ENCODE assay signal across 8 mouse cellular contexts in genomic region chr11:103102725-103103349, GRCm38 (mm10). TPM values are rescaled to one million over a fixed set of nuclear protein-coding genes. Genes with fewer than 3 reads are reported as not detected.
A peak's percentile ranks its signal among the peaks of the same experiment; 100 is the strongest.
DNase-seq lines count a peak whose midpoint lies in the region; ATAC-seq and TF ChIP-seq lines count a peak whose summit lies in the region.

No protein-coding gene starts in this region.

- peak overlapping the region; percentile 47 for H3K4me3 ChIP-seq in hindbrain, postnatal 0 days (ENCODE audit: low read length)
- H3K4me3 ChIP-seq in megakaryocyte, embryonic 14.5 days (replicated peaks), result peak overlapping the region; percentile 97

- no peak overlapping the region for H3K27ac ChIP-seq in hindbrain, postnatal 0 days

- peak overlapping the region; percentile 87 for H3K4me2 ChIP-seq in hindbrain, postnatal 0 days (ENCODE audit: low read depth, low read length)

- under 1% methylated on average over 35 of the region's 35 CpGs for WGBS in hindbrain, postnatal 0 days

- H3K9me3 ChIP-seq in hindbrain, postnatal 0 days (ENCODE audit: low read length), result no peaks in the 10 kb centered on the region
- H3K9me3 ChIP-seq in megakaryocyte, embryonic 14.5 days, result no peaks in the 10 kb centered on the region

- H3K36me3 ChIP-seq in hindbrain, postnatal 0 days (ENCODE audit: insufficient read depth, low read length), result no peaks in the 10 kb centered on the region
- H3K36me3 ChIP-seq in megakaryocyte, embryonic 14.5 days (replicated peaks; ENCODE audit: low read length), result peaks cover 33% of the 10 kb centered on the region

- peak; percentile 100 for TF ChIP-seq CTCF in hindbrain, postnatal 0 days (IDR thresholded peaks at IDR 0.05; ENCODE audit: low read depth)

- ATAC-seq in hindbrain, postnatal 0 days, result peak; percentile 93

- peak overlapping the region; percentile 56; the same call in 1 of the 2 replicates for H3K9ac ChIP-seq in hindbrain, postnatal 0 days (replicated peaks; ENCODE audit: low read length)

- 0 out of 2 replicates have a peak, but pooled peaks cover 3% of the 10 kb centered on the region for H3K27me3 ChIP-seq in hindbrain, postnatal 0 days (ENCODE audit: insufficient read depth, low read length)
- peaks cover 43% of the 10 kb centered on the region for H3K27me3 ChIP-seq in megakaryocyte, embryonic 14.5 days (replicated peaks)

- no peaks in the 10 kb centered on the region for H3K4me1 ChIP-seq in hindbrain, postnatal 0 days (ENCODE audit: insufficient read depth, low read length)
- peaks cover 50% of the 10 kb centered on the region for H3K4me1 ChIP-seq in megakaryocyte, embryonic 14.5 days

- DNase-seq in WW6 (ENCODE audit: low read depth, low spot score), result peak; percentile 98
- DNase-seq in cerebellum, postnatal 4 days (ENCODE audit: low spot score in 2 of 2), result peak; percentile 98 to 99
- DNase-seq in gastrocnemius, adult 18-20 months (ENCODE audit: low spot score), result peak; percentile 98
- peak; percentile 97 for DNase-seq in hindbrain, postnatal 0 days (ENCODE audit: low spot score)
- peak; percentile 94 to 96 for DNase-seq in left cerebral cortex, adult 8-10 months (ENCODE audit: low spot score in 2 of 2)
- peak; percentile 96 to 97 for DNase-seq in right cerebral cortex, postnatal 10 days (ENCODE audit: low spot score in 2 of 2)
- peak; percentile 99 for DNase-seq in urinary bladder, postnatal 25 days (ENCODE audit: low spot score)

RNA-seq across cellular contexts. Expression of gene Acbd4, which starts 1.4 kb away (rescaled TPM):
- total RNA-seq in gastrocnemius, adult 18-20 months (2021), result 10 to 100 TPM; 36.1 to 38.9 TPM
- total RNA-seq in hindbrain, postnatal 0 days (2014; rRNA removed), result 13.2 and 19.0 TPM in 2 replicates
- polyA plus RNA-seq in hindbrain, postnatal 0 days (2015; fragmentation: Nextera tagmentation; extraction: Ambion mirVana), result 18.5 and 20.8 TPM in 2 replicates
- total RNA-seq in left cerebral cortex, adult 8-10 months (2022), result 10 to 100 TPM; 82.6 to 93.2 (median 88.7) TPM
- polyA plus RNA-seq in megakaryocyte, embryonic 14.5 days (2012; ENCODE audit: insufficient read depth, low replicate concordance), result 42.5 and 61.0 TPM in 2 replicates

RNA-seq across cellular contexts. Expression of gene Plcd3, which starts 1.4 kb away (rescaled TPM):
- total RNA-seq in gastrocnemius, adult 18-20 months (2021), result 1 to 10 TPM; 6.9 to 9.4 TPM
- total RNA-seq in hindbrain, postnatal 0 days (2014; rRNA removed), result 9.4 and 13.8 TPM in 2 replicates
- polyA plus RNA-seq in hindbrain, postnatal 0 days (2015; fragmentation: Nextera tagmentation; extraction: Ambion mirVana), result 3.9 and 4.8 TPM in 2 replicates
- 10 to 100 TPM; 17.5 to 20.3 (median 18.0) TPM for total RNA-seq in left cerebral cortex, adult 8-10 months (2022)
- 0.18 TPM in 1 of 2 replicates, not detected in the other for polyA plus RNA-seq in megakaryocyte, embryonic 14.5 days (2012; ENCODE audit: insufficient read depth, low replicate concordance)

RNA-seq across cellular contexts. Expression of gene Hexim1, which starts 13.2 kb away (rescaled TPM):
- total RNA-seq in gastrocnemius, adult 18-20 months (2021), result 10 to 100 TPM; 23.3 to 23.6 TPM
- total RNA-seq in hindbrain, postnatal 0 days (2014; rRNA removed), result 15.1 and 15.8 TPM in 2 replicates
- 4.4 and 5.1 TPM in 2 replicates for polyA plus RNA-seq in hindbrain, postnatal 0 days (2015; fragmentation: Nextera tagmentation; extraction: Ambion mirVana)
- total RNA-seq in left cerebral cortex, adult 8-10 months (2022), result 10 to 100 TPM; 34.4 to 38.5 (median 35.6) TPM
- 24.4 and 98.1 TPM in 2 replicates for polyA plus RNA-seq in megakaryocyte, embryonic 14.5 days (2012; ENCODE audit: insufficient read depth, low replicate concordance)

RNA-seq across cellular contexts. Expression of gene Hexim2, which starts 29.4 kb away (rescaled TPM):
- total RNA-seq in gastrocnemius, adult 18-20 months (2021), result 1 to 10 TPM; 3.3 to 4.4 TPM
- total RNA-seq in hindbrain, postnatal 0 days (2014; rRNA removed), result 28.9 and 40.4 TPM in 2 replicates
- polyA plus RNA-seq in hindbrain, postnatal 0 days (2015; fragmentation: Nextera tagmentation; extraction: Ambion mirVana), result 30.2 and 30.7 TPM in 2 replicates
- total RNA-seq in left cerebral cortex, adult 8-10 months (2022), result 10 to 100 TPM; 13.4 to 18.1 (median 16.5) TPM
- 73.5 and 168 TPM in 2 replicates for polyA plus RNA-seq in megakaryocyte, embryonic 14.5 days (2012; ENCODE audit: insufficient read depth, low replicate concordance)
